Mouse (Mus musculus) gastrocnemius, adult 8-10 months (tissue): ENCODE results near the gene Slc9a4. TPM values are rescaled to one million over a fixed set of nuclear protein-coding genes. Genes with fewer than 3 reads are reported as not detected.
"Not testable (repeated sequence)": the region's sequence is repeated elsewhere in the genome, so short reads cannot be mapped to it uniquely, and the experiment has no call there.

Experiments
- DNase-seq, 2 experiments: peaks; one replicate each; pipeline ENCODE4 v3.0.0; 2022; ENCODE audit warnings: low spot score in 2 of 2
- total RNA-seq, 4 experiments: library from RNA; stranded (reverse); gene quantifications; 2 replicates each; pipeline ENCODE4 v1.2.4; 2022

Gene Slc9a4
- total RNA-seq, result under 1 TPM; 0.12 to 0.82 (median 0.57) TPM

DNA sequence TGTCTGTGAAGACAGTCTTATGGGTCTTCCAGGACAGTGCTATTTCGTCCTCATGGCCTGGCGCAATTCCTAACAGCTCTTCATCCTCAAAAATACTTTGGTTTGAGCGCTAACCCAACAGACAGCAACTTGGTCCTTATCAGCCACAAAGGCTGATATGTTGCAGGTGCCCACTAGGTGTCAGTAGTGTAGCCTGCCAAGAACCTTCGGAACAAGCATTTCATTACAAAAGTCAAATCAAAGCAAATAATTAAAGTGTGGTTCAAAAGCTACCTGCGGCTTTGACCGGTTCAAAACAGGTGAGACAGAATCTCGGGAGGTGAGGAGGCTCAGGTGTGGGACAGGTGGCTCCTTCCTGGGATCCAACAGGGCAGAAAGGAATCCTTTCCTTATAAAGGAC is at the start of gene Slc9a4:
Gene Slc9a4, plus strand, starts transcription at position 298 of the 400 bp plus-strand sequence.
- peak in 1 of 2 experiments; percentile 13 for DNase-seq

DNA sequence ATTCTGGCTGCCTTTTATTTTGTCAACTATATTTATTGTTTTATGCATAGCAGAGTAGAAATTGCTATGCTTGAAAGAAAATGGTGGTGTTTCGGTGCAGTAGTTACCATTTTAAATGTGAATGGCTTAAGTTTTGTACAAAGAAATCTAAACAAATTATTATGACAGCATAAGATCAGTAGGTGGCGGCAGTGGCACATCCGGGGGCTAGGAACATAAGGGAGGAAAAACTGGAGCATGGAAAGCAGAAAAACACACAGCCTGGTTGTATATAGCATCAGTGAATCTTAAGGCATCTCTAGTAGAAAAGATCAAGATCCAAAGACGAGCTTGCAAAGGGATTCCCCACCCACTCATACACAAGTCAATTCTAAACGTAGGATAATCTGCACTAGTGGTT is 42.3 kb upstream of the Slc9a4 start:
- DNase-seq, result no peak

DNA sequence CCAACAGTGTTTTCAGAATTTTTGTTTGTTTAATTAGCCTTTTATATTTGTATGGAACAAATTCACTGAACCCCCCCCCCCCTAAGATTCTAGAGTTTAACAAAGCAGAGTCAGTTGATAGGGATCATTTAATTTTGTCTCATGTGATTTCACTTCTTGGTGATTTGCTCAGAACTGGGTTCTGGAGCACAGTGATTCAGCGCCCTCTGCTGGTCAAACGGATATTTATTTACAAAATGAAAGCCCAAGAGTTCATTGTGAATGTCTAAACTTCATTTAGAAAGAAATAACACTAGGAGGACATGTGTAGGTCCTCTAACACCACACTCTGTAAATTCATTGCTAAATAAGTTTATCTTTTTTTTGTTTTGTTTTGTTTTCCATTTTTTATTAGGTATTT is 35.2 kb upstream of the Slc9a4 start:
- peak in 1 of 2 experiments; percentile 3 for DNase-seq

DNA sequence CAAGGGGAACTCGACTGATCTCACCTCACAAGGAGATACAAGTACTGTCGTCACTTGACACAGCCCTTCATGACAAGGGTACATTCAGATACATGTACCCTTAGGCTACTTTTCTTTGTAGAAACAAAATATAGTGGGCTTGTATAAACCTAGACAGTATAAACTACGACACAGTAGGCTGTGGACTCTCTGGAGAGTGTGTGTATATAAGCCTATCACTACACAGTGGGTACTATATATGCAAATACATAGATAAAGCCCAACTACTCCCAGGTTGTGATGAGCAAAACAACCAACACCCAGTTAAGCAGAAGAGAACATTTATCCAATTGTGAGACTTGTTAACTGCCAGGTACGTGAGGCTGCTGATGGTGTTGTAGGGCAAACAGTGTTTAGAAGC is 33.2 kb upstream of the Slc9a4 start:
- DNase-seq, result no peak

DNA sequence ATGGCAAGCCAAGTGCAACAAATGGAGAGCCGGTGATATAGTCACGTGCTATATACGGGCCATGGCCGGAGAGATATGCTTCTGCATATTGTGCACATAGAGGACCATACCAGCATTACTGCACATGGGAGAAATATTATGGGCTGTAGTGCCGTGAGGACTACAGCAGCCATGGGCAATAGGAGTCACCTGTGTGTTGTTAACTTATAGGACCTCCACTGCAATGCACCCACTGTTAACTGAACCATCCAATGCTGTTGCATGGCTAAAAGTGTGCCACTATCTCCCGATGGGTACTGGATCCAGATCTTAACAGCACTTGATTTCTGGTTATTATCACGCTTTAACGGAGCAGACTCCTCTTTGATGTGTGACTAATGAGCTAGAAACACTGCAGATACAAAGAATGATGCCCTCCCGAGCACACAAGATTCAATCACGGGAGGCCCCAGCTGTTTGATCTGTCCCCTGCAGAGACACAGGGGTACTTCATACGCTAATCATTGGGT is 32.8 kb upstream of the Slc9a4 start:
- DNase-seq, result no peak

DNA sequence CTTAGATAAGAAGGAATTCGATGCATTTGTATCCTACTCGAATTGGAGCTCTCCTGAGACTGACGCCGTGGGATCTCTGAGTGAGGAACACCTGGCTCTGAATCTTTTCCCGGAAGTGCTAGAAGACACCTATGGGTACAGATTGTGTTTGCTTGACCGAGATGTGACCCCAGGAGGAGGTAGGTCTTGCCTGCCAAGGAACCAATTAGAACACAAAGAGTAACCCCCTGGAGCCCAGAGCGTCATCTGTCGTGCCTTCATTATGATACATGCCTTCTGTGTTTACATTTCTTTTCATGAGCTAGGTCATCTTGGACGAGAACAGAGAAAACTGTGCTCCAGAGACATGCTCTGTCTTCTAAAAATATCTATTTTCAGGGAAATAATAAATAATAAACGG is 32.1 kb upstream of the Slc9a4 start:
- no peak for DNase-seq

DNA sequence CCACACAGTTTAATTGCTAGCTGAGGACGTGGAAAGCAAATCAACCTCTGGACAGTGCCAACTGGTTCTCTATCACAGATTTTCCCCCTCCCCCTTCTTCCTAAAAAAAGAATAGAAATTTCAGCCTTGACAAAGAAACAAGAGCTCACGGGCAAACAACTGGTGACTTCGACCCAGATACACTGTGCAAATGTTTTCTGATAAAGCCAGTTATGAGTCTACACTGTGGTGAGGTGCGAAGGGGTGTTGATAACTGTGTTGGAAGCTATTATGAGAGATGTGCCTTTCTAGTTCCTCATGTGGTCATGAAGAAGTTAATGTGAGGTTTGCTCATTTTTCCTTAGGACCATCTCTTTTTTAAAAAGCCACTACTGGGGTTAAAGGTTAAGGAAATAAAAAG is 10.5 kb upstream of the Slc9a4 start:
- no peak for DNase-seq

DNA sequence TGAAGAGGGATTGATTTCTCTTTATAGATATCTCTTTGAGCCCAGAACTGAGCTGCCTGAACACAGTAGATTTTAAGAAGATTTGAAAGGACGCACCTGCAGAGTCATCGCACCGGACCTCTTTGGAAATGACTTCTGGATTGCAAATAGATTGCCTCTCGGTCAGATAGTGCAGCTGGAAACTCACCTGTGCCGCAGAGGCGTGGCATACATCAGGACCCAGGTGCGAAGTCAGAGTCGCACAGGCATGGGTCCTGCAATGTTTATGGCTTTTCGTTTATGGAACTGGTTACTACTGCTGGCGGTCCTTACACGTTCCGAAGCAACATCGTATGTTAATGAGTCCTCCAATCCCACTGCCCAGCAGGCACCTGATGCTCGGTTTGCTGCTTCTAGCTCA is 388 bp downstream of the Slc9a4 start:
- DNase-seq, result no peak

DNA sequence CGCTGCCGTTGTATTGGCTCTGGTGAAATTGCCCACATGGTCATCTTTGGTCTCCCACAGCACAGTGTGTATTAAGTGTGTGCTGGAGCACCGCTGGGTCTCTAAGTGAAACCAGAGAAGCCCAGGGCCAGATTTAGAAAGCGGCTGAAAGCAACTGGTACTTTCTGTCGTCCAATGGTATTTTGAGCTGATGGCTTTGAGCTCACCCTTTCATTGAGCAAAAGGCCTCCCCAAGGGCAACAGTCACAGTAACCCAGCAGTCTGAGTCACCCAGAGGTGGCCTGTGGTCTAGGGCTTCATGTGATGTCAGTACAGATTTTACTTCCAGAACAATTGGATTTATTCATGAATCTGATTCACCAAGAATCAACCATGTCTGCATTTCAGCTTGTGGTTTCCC is 6.9 kb downstream of the Slc9a4 start:
- DNase-seq, result peak; percentile 23 to 56

DNA sequence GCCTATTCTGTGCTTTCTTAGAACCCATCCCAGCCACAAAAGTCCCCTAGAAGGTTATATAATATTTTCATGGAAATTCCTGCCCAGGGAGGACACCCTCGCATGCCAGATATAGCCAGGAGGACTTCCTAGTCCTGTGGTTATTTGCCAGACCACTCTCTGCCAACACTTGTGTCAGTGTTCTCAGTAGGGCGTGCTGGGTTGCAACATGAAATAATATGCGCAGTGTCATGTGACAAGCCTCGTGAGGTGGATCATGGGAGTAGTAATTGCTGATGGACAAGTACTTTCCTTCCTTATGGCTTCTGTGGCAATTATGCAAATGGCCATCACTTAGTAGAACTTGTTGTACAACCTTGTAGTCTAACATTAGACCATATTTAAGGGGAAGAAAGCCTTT is 11.1 kb downstream of the Slc9a4 start:
- no peak for DNase-seq

DNA sequence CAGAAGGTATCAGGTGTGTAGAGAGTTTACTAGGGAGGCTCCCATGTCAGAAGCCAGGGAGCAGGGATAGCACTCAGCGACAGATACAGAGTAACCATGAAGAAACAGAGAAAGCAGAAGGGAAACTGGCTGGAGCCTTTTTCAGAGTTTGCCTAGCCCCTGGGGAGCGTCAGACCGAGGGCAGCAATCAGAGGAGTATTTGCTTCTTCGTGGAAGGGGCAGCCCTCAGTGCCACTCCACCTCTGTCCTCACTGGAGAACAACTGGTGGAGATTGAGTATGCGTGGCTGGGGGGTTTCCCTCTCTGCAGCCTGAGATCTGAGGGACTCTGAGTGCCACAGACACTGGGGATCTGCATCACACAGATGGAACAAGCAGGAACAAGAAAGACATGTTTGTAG is 17.9 kb downstream of the Slc9a4 start:
- no peak for DNase-seq

DNA sequence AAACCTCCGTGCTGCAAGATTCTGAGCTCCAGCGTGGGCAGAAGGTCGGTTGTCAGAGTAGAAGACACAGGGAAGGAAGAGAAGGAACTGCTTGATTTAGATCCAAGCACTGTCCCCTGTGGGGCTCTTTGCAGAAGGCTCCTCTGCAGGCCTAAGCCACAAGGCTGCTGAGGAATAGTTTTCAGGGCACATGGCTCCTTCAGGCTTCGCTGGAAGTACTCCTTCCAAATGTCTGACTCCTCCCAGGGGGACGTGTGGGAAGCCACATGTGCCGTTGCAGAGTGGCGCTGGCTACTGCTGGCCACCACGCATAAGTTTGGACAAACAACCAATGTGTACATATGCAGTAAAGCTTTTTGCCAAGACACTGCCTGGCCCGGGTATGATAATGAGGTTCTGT is 19.8 kb downstream of the Slc9a4 start:
- not testable (repeated sequence) for DNase-seq

DNA sequence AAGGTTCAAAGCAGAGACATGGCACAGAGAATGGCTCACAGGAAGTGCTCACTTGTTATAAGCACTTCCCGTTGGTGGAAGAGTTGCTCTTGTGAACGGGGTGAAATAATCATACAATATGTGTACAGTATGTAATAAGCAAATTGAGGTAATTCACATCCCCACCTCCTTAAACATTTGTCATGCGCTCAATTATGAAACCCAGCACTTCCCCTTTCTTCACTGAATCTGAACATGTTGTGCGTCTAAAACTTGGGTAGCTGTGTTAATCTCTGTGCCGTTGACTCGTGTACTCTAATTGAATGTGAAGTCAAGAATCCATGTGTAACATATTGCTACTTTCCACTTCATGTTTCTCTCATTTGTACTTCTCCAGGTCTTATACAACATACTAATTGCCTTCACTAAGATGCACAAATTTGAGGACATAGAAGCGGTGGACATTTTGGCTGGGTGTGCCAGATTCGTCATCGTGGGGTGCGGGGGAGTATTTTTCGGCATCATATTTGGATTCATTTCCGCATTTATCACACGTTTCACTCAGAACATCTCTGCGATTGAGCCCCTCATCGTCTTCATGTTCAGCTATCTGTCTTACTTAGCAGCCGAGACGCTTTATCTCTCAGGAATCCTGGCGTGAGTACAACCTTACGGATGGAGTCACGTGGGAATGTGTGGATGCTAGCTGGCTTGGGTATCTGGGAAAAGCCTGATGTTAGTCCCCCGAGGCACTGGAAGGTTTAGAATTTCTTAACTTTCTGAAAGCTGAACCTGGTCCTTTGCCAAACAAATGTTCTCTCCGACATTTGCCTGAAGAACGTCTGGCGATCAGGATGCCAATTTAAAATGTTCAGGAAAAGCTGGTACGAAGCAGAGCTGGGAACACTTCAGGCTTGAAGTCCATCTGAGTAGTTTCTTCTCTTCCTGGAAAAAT is 20.8 kb downstream of the Slc9a4 start:
- DNase-seq, result no peak

DNA sequence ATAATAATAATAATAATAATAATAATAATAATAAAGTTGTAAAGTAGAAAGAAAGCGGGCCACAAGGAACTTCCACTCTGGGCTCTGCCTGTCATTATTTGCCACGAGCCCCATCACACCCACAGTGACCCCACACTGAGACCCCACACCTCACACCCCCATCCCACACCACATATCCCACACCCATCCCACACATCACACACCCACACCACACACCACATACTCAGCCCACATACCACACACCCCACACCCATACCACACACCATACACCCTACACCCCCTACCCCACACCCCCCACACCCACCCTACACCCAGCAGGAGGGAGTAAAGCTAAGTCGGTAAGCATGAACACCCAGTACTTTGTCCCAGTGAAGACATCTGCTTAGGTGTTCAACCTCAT is 21.6 kb downstream of the Slc9a4 start:
- no peak for DNase-seq

DNA sequence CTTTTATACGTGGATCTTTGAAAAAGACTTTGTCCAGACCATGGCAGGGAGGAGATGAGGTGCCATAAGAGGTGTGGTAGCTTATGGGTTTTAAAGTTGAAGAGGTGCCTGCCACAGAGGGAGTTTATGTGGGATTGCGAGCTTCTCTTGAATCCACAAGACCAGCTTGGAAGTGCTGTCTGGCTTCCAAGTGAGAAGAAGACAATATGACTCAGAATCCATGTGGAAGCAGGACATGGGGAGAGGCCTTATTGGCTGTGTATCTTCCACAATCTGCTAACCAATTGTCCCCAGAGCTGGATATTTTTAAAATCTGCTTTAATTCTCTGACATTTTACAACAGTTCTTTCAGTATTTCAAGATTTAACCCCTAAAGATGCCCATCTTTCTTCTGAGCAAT is 33.3 kb downstream of the Slc9a4 start:
- DNase-seq, result no peak

DNA sequence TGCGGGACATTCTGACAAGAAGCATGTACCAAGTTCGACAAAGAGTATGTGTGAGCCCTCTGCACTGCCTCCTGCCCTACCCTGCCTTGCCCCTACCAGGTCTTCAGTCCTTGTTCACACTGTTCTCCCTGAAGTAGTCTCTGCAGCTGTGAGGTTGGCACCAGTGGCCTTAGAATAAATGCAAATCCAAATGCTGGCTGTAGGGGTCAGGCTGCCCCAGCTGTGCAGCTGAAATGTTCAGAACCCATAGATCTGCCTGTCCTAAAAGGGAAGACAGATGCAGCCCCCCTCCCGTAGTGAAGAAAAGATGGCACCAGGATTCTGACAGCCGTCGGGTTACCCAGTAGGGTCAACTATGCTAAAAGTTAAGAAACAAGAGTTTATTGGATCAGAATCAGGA is 39.2 kb downstream of the Slc9a4 start:
- no peak for DNase-seq

DNA sequence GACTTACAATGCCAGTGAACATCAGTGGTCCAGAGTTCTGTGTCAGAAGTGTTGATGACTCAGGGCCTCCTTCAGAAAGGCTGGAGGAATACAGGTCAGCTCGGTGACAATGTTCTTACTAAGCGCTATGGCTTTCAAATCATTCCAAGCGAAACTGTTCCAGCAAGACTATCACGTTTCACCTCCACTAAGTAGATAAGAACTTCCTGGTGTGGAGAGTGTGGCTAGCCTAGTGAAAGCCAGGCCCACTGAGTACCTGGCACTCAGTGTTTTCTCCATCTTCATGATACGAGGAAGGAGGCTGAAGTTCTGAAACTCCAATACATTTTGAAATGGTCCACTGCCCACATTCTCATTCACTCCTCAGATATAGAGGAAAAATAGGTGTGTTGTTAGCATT is 40.0 kb downstream of the Slc9a4 start:
- DNase-seq, result no peak

DNA sequence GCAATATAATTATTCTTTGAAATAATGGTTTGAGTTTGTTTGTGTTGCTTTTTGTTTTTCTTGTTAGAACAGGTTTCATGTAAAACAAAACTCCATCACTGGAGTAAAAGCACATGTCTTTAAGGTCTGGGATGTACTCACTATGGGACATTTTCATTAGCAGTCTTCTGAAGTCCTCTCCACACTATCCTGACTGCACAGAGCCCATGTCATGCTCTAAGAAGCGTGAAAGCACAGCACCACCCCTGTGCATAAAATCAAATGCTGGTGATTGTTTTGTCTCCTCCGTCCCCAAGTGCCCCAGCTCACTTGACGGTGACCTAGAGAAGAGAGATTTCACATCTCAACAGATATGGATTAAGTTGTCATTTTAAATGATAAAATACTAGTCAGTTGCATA is 45.1 kb downstream of the Slc9a4 start:
- no peak for DNase-seq

DNA sequence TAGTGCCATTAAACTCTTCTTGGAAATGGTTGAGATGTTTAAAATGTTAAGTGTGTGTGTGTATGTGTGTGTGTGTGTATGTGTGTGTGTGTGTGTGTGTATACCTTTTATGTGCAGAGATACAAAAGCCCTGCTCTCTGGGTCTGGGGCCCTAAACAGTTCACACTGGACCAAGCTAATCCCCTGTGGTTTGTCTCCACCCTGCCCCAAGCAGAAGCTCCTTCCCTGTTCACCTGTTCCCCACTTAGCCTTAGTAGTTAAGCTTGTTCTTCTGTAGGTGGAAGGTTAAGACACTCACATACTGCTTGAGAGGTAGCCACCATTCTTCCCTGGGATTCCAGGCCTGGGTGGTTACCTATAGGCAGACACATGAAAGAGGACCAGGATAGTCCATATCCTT is 47.1 kb downstream of the Slc9a4 start:
- DNase-seq, result no peak

DNA sequence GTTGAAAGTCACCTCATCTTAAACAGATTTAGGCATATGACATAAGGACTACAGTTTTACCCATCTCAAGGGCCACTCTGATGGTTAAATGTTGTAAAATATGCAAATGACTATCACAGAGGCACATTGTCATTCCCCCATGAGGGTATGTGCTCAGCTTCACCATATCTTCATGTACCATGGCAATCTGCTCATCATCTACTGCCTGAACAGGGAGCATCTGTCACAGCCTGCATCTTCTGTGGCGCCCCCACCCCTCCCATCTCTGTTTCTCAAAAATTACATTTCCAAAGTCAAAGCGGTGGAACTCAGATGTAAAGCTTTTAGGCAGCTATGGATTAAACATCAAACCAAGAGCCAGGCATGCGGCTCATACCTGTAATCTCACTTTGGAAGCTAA is 48.6 kb downstream of the Slc9a4 start:
- no peak for DNase-seq

DNA sequence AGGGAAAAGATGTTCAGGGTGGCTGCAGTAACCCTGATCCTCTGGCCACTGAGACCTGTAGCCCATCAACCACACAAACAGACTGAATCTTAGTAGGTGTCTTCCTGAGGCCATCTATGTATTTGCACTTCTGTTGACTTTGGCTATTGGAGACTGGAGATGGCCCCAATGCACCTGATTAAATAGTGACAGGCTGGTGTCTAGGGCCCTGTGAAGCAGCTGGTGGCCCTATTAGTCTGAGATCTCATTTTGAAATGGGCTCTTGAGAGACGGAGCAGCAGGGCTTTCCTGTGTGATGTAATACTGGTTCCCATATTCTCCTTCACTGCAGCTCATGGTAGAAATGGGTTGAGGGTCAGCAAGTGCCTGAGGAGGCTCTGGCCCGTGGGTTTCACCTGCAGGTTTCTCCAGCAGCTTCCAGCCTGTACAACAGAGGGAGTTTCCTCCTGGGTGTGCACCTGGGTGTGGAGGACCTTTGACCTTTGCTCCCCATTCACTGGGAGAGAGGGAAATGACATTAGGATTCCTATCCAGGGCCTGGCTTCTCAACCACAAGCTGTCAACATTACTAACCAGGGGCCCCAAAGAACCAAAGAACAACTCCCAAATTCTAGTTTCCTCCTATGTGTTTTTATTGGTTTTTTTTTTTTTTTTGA is 52.7 kb downstream of the Slc9a4 start:
- no peak for DNase-seq

DNA sequence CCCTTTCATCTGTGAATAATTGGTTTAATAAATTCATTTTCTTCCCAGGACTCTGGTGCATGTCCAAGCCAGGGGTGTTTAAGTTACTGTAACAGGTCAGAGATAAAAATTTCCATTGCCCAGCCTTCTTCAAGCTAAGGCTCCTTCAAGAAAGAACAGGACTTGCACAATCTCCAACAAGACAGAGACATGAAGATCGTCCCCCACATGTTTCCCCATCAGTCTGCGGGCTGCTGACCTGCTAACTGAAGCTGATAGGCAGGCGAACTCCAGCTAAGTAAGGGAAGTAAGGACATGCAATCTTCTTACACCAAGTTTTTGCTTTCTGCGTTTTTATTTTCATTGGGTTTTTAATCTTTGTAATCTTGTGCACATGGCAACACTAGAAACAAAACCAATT is 54.7 kb downstream of the Slc9a4 start:
- DNase-seq, result no peak

DNA sequence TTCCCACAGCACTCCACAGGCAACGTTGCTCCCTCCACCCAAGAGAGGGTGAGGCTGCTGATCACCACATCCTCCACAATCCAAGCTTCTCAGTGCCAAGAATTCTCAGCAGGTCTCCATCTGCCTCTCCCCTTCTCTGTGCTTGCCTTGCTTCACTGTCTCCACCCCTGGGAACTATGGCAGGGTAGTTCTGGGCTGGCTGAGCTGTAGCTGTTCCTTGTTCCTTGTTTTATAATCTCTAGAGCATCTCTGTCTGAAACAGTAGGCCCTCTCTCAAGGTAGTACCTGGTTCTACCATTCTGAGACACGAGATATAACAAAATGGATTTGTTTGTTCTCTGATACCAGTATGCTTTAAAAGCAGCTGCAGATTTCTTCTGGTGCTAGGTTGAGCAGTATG is 68.4 kb downstream of the Slc9a4 start:
- DNase-seq, result no peak
